Comparison of ENCODE assay signal across 9 mouse cellular contexts in genomic region chr5:30622841-30623185, GRCm38 (mm10). TPM values are rescaled to one million over a fixed set of nuclear protein-coding genes. Genes with fewer than 3 reads are reported as not detected.
A peak's percentile ranks its signal among the peaks of the same experiment; 100 is the strongest.
DNase-seq lines count a peak whose midpoint lies in the region; ATAC-seq and TF ChIP-seq lines count a peak whose summit lies in the region.
"Had no signal": no experiment of that assay in that cellular context is flagged by ENCODE, and none has a peak within 500 bp of the region (broad histone marks: within the 10 kb centered on the region; RNA-seq: fewer than 3 reads in every experiment).

No protein-coding gene starts in this region.

- DNase-seq in kidney, postnatal 0 days (ENCODE audit: low spot score) = peak; percentile 50
- DNase-seq in kidney, adult 18-20 months = no peak
- DNase-seq in c-Kit-positive CD71-positive TER-119-positive erythroid progenitor cells, embryonic 14.5 days (ENCODE audit: low spot score) = no peak
- no peak for DNase-seq in layer of hippocampus, postnatal 10 days (ENCODE audit: low spot score in 2 of 2)
- no peak for DNase-seq in cerebellum, postnatal 14 days

- no peaks in the 10 kb centered on the region for H3K36me3 ChIP-seq in kidney, postnatal 0 days (ENCODE audit: insufficient read depth, low read length)
- H3K36me3 ChIP-seq in embryonic facial prominence, embryonic 15.5 days = no peaks in the 10 kb centered on the region
- H3K36me3 ChIP-seq in hindbrain, embryonic 16.5 days (ENCODE audit: control insufficient read depth, insufficient read depth, low read length) = no peaks in the 10 kb centered on the region
- H3K36me3 ChIP-seq in midbrain, embryonic 15.5 days (replicated peaks) = no peaks in the 10 kb centered on the region

- no peaks in the 10 kb centered on the region for H3K9me3 ChIP-seq in kidney, postnatal 0 days (replicated peaks; ENCODE audit: low read length)
- no peaks in the 10 kb centered on the region for H3K9me3 ChIP-seq in embryonic facial prominence, embryonic 15.5 days (replicated peaks)
- H3K9me3 ChIP-seq in hindbrain, embryonic 16.5 days (ENCODE audit: control insufficient read depth, low read length) = no peaks in the 10 kb centered on the region
- no peaks in the 10 kb centered on the region for H3K9me3 ChIP-seq in midbrain, embryonic 15.5 days

- 0% methylated on average over 10 of the region's 10 CpGs for WGBS in kidney, postnatal 0 days
- 2% methylated on average over 10 of the region's 10 CpGs for WGBS in embryonic facial prominence, embryonic 15.5 days
- 3% methylated on average over 10 of the region's 10 CpGs for WGBS in hindbrain, embryonic 16.5 days
- 3% methylated on average over 10 of the region's 10 CpGs for whole genome bisulfite sequencing in midbrain, embryonic 15.5 days

- no peak overlapping the region for H3K27ac ChIP-seq in kidney, postnatal 0 days
- H3K27ac ChIP-seq in embryonic facial prominence, embryonic 15.5 days (replicated peaks) = no peak overlapping the region
- H3K27ac ChIP-seq in hindbrain, embryonic 16.5 days (ENCODE audit: low read depth, low read length) = no peak overlapping the region
- H3K27ac ChIP-seq in midbrain, embryonic 15.5 days = no peak overlapping the region
- H3K27ac ChIP-seq: macrophage had no signal

- peak overlapping the region; percentile 28; the same call in 1 of the 2 replicates for H3K9ac ChIP-seq in kidney, postnatal 0 days (ENCODE audit: low read depth, low read length)
- H3K9ac ChIP-seq in embryonic facial prominence, embryonic 15.5 days = peak overlapping the region; percentile 26
- H3K9ac ChIP-seq in hindbrain, embryonic 16.5 days (ENCODE audit: low read depth, low read length) = peak overlapping the region; percentile 38; the same call in 1 of the 2 replicates
- H3K9ac ChIP-seq in midbrain, embryonic 15.5 days = peak overlapping the region; percentile 11; the same call in 1 of the 2 replicates

- H3K27me3 ChIP-seq in kidney, postnatal 0 days (ENCODE audit: insufficient read depth, low read length) = peaks cover 17% of the 10 kb centered on the region
- peaks cover 25% of the 10 kb centered on the region for H3K27me3 ChIP-seq in embryonic facial prominence, embryonic 15.5 days
- peaks cover 18% of the 10 kb centered on the region for H3K27me3 ChIP-seq in hindbrain, embryonic 16.5 days (replicated peaks; ENCODE audit: control insufficient read depth, insufficient read depth, low read length)
- peaks cover 44% of the 10 kb centered on the region for H3K27me3 ChIP-seq in midbrain, embryonic 15.5 days (replicated peaks)

- ATAC-seq in kidney, postnatal 0 days (replicated peaks; ENCODE audit: low FRiP score, low read depth) = no peak; the same call in 1 of the 2 replicates
- 0 out of 2 replicates have a peak, but pooled peaks have one; percentile 22 for ATAC-seq in embryonic facial prominence, embryonic 15.5 days (ENCODE audit: insufficient number of reproducible peaks, low FRiP score, low TSS enrichment, low read depth)
- peak; percentile 28; the same call in 1 of the 2 replicates for ATAC-seq in hindbrain, embryonic 16.5 days
- ATAC-seq in midbrain, embryonic 15.5 days (replicated peaks) = peak; percentile 5

- H3K4me1 ChIP-seq in kidney, postnatal 0 days (replicated peaks; ENCODE audit: insufficient read depth, low read length) = peaks cover 12% of the 10 kb centered on the region; the same call in 1 of the 2 replicates
- peaks cover 16% of the 10 kb centered on the region for H3K4me1 ChIP-seq in embryonic facial prominence, embryonic 15.5 days
- H3K4me1 ChIP-seq in hindbrain, embryonic 16.5 days (ENCODE audit: control insufficient read depth, insufficient read depth, low read depth, low read length) = peaks cover 14% of the 10 kb centered on the region
- H3K4me1 ChIP-seq in midbrain, embryonic 15.5 days = peaks cover 13% of the 10 kb centered on the region

- peak overlapping the region; percentile 29 for H3K4me3 ChIP-seq in kidney, postnatal 0 days (replicated peaks; ENCODE audit: low read depth, low read length)
- H3K4me3 ChIP-seq in embryonic facial prominence, embryonic 15.5 days (replicated peaks) = peak overlapping the region; percentile 49
- H3K4me3 ChIP-seq in hindbrain, embryonic 16.5 days (ENCODE audit: low read length) = peak overlapping the region; percentile 37
- peak overlapping the region; percentile 35 for H3K4me3 ChIP-seq in midbrain, embryonic 15.5 days

- peak overlapping the region; percentile 60 for H3K4me2 ChIP-seq in kidney, postnatal 0 days (ENCODE audit: low read length)
- peak overlapping the region; percentile 96 for H3K4me2 ChIP-seq in embryonic facial prominence, embryonic 15.5 days (replicated peaks)
- peak overlapping the region; percentile 62 for H3K4me2 ChIP-seq in hindbrain, embryonic 16.5 days (ENCODE audit: low read length)
- peak overlapping the region; percentile 63 for H3K4me2 ChIP-seq in midbrain, embryonic 15.5 days

- TF ChIP-seq CTCF in kidney, postnatal 0 days (IDR thresholded peaks at IDR 0.05; ENCODE audit: low read depth) = peak; percentile 15; the same call in 1 of the 2 replicates

RNA-seq across cellular contexts. Expression of gene Slc35f6, which starts 24.9 kb away (rescaled TPM):
- 24.8 and 26.7 TPM in 2 replicates for polyA plus RNA-seq in kidney, postnatal 0 days (2015; fragmentation: Nextera tagmentation; extraction: Ambion mirVana)
- 30.2 and 30.3 TPM in 2 replicates for polyA plus RNA-seq in embryonic facial prominence, embryonic 15.5 days (2015; fragmentation: Nextera tagmentation; extraction: Ambion mirVana)
- 33.6 and 35.4 TPM in 2 replicates for polyA plus RNA-seq in hindbrain, embryonic 16.5 days (2015; fragmentation: Nextera tagmentation; extraction: Ambion mirVana)
- polyA plus RNA-seq in midbrain, embryonic 15.5 days (2015; fragmentation: Nextera tagmentation; extraction: Ambion mirVana) = 33.0 and 33.1 TPM in 2 replicates
- 10 to 100 TPM; 29.0 TPM for total RNA-seq in layer of hippocampus, postnatal 10 days (2021)

RNA-seq across cellular contexts. Expression of gene Kcnk3, which starts 34.8 kb away (rescaled TPM):
- polyA plus RNA-seq in kidney, postnatal 0 days (2015; fragmentation: Nextera tagmentation; extraction: Ambion mirVana) = 1.8 and 2.0 TPM in 2 replicates
- polyA plus RNA-seq in embryonic facial prominence, embryonic 15.5 days (2015; fragmentation: Nextera tagmentation; extraction: Ambion mirVana) = 0.70 and 1.3 TPM in 2 replicates
- polyA plus RNA-seq in hindbrain, embryonic 16.5 days (2015; fragmentation: Nextera tagmentation; extraction: Ambion mirVana) = 8.0 and 10.6 TPM in 2 replicates
- polyA plus RNA-seq in midbrain, embryonic 15.5 days (2015; fragmentation: Nextera tagmentation; extraction: Ambion mirVana) = 6.7 and 7.4 TPM in 2 replicates
- total RNA-seq in layer of hippocampus, postnatal 10 days (2021) = 10 to 100 TPM; 10.3 to 11.6 TPM
- polyA plus RNA-seq: macrophage had no signal

RNA-seq across cellular contexts. Expression of gene Cenpa, which starts 43.8 kb away (rescaled TPM):
- polyA plus RNA-seq in kidney, postnatal 0 days (2015; fragmentation: Nextera tagmentation; extraction: Ambion mirVana) = 171 and 175 TPM in 2 replicates
- 216 and 218 TPM in 2 replicates for polyA plus RNA-seq in embryonic facial prominence, embryonic 15.5 days (2015; fragmentation: Nextera tagmentation; extraction: Ambion mirVana)
- polyA plus RNA-seq in hindbrain, embryonic 16.5 days (2015; fragmentation: Nextera tagmentation; extraction: Ambion mirVana) = 42.7 and 54.7 TPM in 2 replicates
- 39.4 and 45.3 TPM in 2 replicates for polyA plus RNA-seq in midbrain, embryonic 15.5 days (2015; fragmentation: Nextera tagmentation; extraction: Ambion mirVana)
- 10 to 100 TPM in 1 of 2 experiments, 1 to 10 TPM in 1; 9.3 to 10.4 TPM for total RNA-seq in layer of hippocampus, postnatal 10 days (2021)
